Mouse (Mus musculus): ENCODE measurements around the gene Ceacam11. TPM values are rescaled to one million over a fixed set of nuclear protein-coding genes. Genes with fewer than 3 reads are reported as not detected.
"Not testable (repeated sequence)": the region's sequence is repeated elsewhere in the genome, so short reads cannot be mapped to it uniquely, and the experiment has no call there.

Ceacam11 gene
- polyA plus RNA-seq (2015; fragmentation: Nextera tagmentation; extraction: Ambion mirVana): not detected in 2 replicates

GRCm38 (mm10) chr7:17971824-17972223 lies at the start of gene Ceacam11:
Gene Ceacam11, plus strand, starts transcription at chr7:17972124.
- WGBS: 73% methylated on average over 4 of the region's 4 CpGs
- Histone ChIP-seq H3K9me3 (no peaks in the 10 kb centered on the region), H3K4me2 (replicated peaks) (no peak within 1 kb of the TSS), H3K27me3 (replicated peaks) (no peaks in the 10 kb centered on the region), H3K4me3 (replicated peaks) (no peak within 1 kb of the TSS), H3K9ac (no peak within 1 kb of the TSS), H3K4me1 (replicated peaks) (no peaks in the 10 kb centered on the region), H3K36me3 (no peaks in the 10 kb centered on the region), H3K27ac (no peak within 1 kb of the TSS)
- ATAC-seq: no peak

- H3K9me3 ChIP-seq; H3K4me3 ChIP-seq (replicated peaks); H3K27me3 ChIP-seq (replicated peaks); H3K36me3 ChIP-seq; H3K27ac ChIP-seq; H3K4me1 ChIP-seq (replicated peaks); H3K9ac ChIP-seq; ATAC-seq; H3K4me2 ChIP-seq (replicated peaks): not testable (repeated sequence)
- WGBS: 94% methylated on average over 1 of the region's 1 CpGs
These were observed 29.2 kb downstream of the Ceacam11 start for GRCm38 (mm10) chr7:18001131-18001530.

DNA sequence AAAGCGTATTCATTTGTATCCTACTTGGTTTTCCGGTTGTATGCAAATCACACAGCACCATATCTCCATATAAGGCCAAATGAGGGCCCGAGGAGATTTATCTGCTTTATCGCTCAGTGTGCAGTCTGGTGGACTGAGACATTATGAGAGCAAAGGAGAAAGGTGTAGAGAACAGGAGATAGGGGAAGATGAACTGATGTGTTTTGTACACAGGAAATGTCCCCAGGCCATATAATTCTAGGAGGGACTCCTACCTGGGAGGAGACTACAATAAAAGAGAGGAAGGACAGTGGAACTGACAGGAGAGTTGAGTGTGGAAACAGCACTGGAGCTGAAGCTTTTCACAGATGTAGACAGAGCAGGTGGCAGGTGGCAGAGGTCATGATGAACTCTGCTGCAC lies 37.7 kb downstream of the Ceacam11 start, which contains the start of gene Ceacam13:
Gene Ceacam13 (plus strand): TSS at position 301 of the 400 bp plus-strand sequence.
- no peaks in the 10 kb centered on the region for H3K27me3 ChIP-seq (replicated peaks)
- no peaks in the 10 kb centered on the region for H3K36me3 ChIP-seq
- no peak within 1 kb of the TSS for H3K9ac ChIP-seq
- peaks cover 5% of the 10 kb centered on the region; the same call in 1 of the 2 replicates for H3K9me3 ChIP-seq
- no peak within 1 kb of the TSS for H3K4me2 ChIP-seq (replicated peaks)
- WGBS: 81% methylated on average over 4 of the region's 4 CpGs
- no peaks in the 10 kb centered on the region for H3K4me1 ChIP-seq (replicated peaks)
- H3K4me3 ChIP-seq (replicated peaks): no peak within 1 kb of the TSS
- no peak within 1 kb of the TSS for H3K27ac ChIP-seq
- no peak for ATAC-seq

Other genes starting within 250 kb of the Ceacam11 start
- gene Ceacam14, start 159.5 kb upstream of the Ceacam11 start, polyA plus RNA-seq (2015; fragmentation: Nextera tagmentation; extraction: Ambion mirVana): not detected in 2 replicates
- gene Gm5155, start 100.4 kb upstream of the Ceacam11 start, polyA plus RNA-seq (2015; fragmentation: Nextera tagmentation; extraction: Ambion mirVana): not detected in 2 replicates
- not detected in 2 replicates for gene Ceacam13, start 37.8 kb downstream of the Ceacam11 start, polyA plus RNA-seq (2015; fragmentation: Nextera tagmentation; extraction: Ambion mirVana)
- not detected in 2 replicates for gene Ceacam12, start 93.8 kb downstream of the Ceacam11 start, polyA plus RNA-seq (2015; fragmentation: Nextera tagmentation; extraction: Ambion mirVana)
- gene Igfl3, start 204.4 kb downstream of the Ceacam11 start, polyA plus RNA-seq (2015; fragmentation: Nextera tagmentation; extraction: Ambion mirVana): not detected in 2 replicates

Measured in intestine, embryonic 15.5 days (tissue).